Mouse (Mus musculus) forebrain, embryonic 13.5 days (tissue): Measurements from ENCODE around the gene Nhlrc1. TPM values are rescaled to one million over a fixed set of nuclear protein-coding genes. Genes with fewer than 3 reads are reported as not detected.

ENCODE experiments used
- ATAC-seq: fragments of 200-750 bp; cut with Nextera tagmentation; 2 replicates; pipeline ENCODE4 v1.8.0; 2017
- H3K27ac ChIP-seq: fragments of 300-500 bp; sonication (generic); 2 replicates; pipeline ENCODE4 v1.5.1; 2015; ENCODE audit warnings: inconsistent platforms, mild to moderate bottlenecking, moderate library complexity
- H3K27me3 ChIP-seq: fragments of 300-500 bp; sonication (generic); 2 replicates; pipeline ENCODE4 v1.6.1; 2015; ENCODE audit warnings: mild to moderate bottlenecking, inconsistent platforms
- H3K36me3 ChIP-seq: fragments of 300-500 bp; sonication (generic); 2 replicates; pipeline ENCODE4 v1.6.1; 2015; ENCODE audit warnings: mild to moderate bottlenecking, inconsistent platforms; ENCODE audit not compliant: poor library complexity, severe bottlenecking
- H3K4me1 ChIP-seq: fragments of 300-500 bp; sonication (generic); 2 replicates; pipeline ENCODE4 v1.6.1; 2015; ENCODE audit warnings: inconsistent platforms
- H3K4me2 ChIP-seq: fragments of 300-500 bp; sonication (generic); 2 replicates; pipeline ENCODE4 v1.6.1; 2015; ENCODE audit warnings: inconsistent platforms, mild to moderate bottlenecking, moderate library complexity
- H3K4me3 ChIP-seq: fragments of 300-500 bp; sonication (generic); 2 replicates; pipeline ENCODE4 v1.5.1; 2015; ENCODE audit warnings: mild to moderate bottlenecking, inconsistent platforms
- H3K9ac ChIP-seq: fragments of 300-500 bp; sonication (generic); 2 replicates; pipeline ENCODE4 v1.6.1; 2015; ENCODE audit warnings: mild to moderate bottlenecking, inconsistent platforms
- H3K9me3 ChIP-seq: fragments of 300-500 bp; sonication (generic); replicated peaks from 2 replicates; pipeline ENCODE4 v1.6.1; 2016; ENCODE audit warnings: inconsistent platforms
- WGBS: fragments of 180-500 bp; shearing (Covaris S2); methylation state at CpG from one replicate; pipeline ENCODE4 v1.1.7; 2015; 5-methylcytosine and 5-hydroxymethylcytosine counted together
- polyA plus RNA-seq: library from polyadenylated mRNA; unstranded; fragments of >200 nt; fragmentation: Nextera tagmentation; extraction: Ambion mirVana; gene quantifications from 2 replicates; pipeline ENCODE4 v1.2.1, GENCODE M21; 2015

Nhlrc1 gene
- polyA plus RNA-seq, 1 experiment from 2014 or later: 7.2 TPM

DNA sequence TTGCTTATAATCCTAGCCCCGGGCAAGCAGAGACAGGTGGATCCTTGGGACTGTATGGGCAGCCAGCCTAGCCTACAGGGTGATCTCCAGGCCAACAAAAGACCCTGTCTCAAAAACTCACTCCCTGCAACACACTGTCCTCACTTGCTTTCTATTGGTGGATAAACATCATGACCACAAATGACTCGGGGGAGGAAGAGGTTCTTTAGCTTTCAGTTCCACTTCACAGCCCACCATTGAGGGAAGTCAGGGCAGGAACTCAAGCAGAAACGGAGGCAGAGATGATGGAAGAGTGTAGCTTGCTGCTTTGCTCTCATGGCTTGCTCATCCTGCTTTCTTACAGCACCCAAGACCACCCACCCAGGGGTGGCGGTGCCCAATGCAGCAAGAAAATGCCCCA lies 17.3 kb downstream of the Nhlrc1 start:
- Histone ChIP-seq H3K4me3 (no peak overlapping the region), H3K4me1 (no peaks in the 10 kb centered on the region), H3K36me3 (no peaks in the 10 kb centered on the region), H3K27ac (no peak overlapping the region), H3K9me3 (no peaks in the 10 kb centered on the region), H3K9ac (no peak overlapping the region), H3K27me3 (no peaks in the 10 kb centered on the region), H3K4me2 (no peak overlapping the region)
- 74% methylated on average over 4 of the region's 4 CpGs for WGBS
- no peak for ATAC-seq

DNA sequence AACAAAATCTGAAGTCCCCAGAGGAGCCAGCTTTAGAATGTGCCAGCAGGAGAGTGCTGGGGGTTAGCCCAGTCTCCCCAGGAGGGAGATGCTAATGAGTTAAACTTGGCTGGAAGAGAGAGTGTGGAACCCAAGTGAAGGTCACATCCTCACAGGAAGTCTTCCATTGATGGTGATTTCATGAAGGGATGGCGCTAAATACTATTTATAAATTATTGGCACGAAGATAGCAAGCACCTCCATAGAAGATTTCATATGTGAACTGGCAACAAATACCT lies 21.4 kb downstream of the Nhlrc1 start:
- ATAC-seq: no peak
- Histone ChIP-seq H3K9ac (no peak overlapping the region), H3K27me3 (no peaks in the 10 kb centered on the region), H3K36me3 (no peaks in the 10 kb centered on the region), H3K4me1 (no peaks in the 10 kb centered on the region), H3K4me3 (no peak overlapping the region), H3K9me3 (no peaks in the 10 kb centered on the region), H3K27ac (no peak overlapping the region), H3K4me2 (no peak overlapping the region)
- 91% methylated on average over 2 of the region's 2 CpGs for WGBS

DNA sequence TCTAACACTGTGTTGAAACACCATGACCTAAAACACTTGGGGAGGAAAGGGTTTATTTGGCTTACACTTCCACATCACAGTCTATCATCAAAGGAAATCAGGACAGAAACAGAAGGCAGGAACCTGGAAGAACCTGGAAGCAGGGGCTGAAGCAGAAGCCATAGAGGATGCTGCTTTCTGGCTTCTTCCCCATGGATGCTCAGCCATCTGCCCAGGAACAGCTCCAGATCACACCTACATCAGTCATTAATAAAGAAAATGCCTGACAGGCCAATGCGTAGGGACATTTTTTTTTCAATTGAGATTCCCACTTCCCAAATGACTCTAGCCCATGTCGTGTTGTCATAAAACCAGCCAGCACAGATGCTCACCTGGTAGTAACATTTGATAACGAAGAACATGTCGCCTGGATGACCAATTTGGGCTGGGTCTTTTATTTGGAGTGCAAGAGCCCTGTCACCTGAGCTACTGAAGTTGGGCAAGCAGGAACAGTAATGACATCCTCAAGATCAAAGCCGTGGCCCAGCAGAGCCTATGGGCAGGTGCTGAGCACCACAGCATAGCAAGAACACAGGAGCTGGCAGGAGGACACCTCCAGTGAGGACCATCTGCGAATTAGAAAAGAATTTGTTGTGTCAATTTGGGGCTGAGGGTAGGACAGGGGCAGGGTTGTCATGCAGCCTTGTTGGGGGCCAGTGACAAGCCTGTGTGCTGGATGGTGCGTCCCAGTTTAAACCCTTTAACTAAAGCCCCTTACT lies 22.0 kb downstream of the Nhlrc1 start:
- 76% methylated on average over 7 of the region's 7 CpGs for WGBS

GRCm38 (mm10) chr13:46990376-46991011 lies 24.2 kb downstream of the Nhlrc1 start:
- 52% methylated on average over 4 of the region's 4 CpGs for WGBS
- no peaks in the 10 kb centered on the region for H3K4me1 ChIP-seq
- no peak overlapping the region for H3K4me2 ChIP-seq
- no peaks in the 10 kb centered on the region for H3K9me3 ChIP-seq
- H3K4me3 ChIP-seq: no peak overlapping the region
- no peak overlapping the region for H3K27ac ChIP-seq
- H3K36me3 ChIP-seq: no peaks in the 10 kb centered on the region
- H3K9ac ChIP-seq: no peak overlapping the region
- ATAC-seq: no peak
- H3K27me3 ChIP-seq: no peaks in the 10 kb centered on the region

More for the DNA sequence above, 22.0 kb downstream of the Nhlrc1 start:
- no peaks in the 10 kb centered on the region for H3K36me3 ChIP-seq
- no peak overlapping the region for H3K27ac ChIP-seq
- ATAC-seq: no peak
- H3K4me1 ChIP-seq: no peaks in the 10 kb centered on the region
- H3K4me2 ChIP-seq: no peak overlapping the region
- H3K9ac ChIP-seq: no peak overlapping the region
- H3K4me3 ChIP-seq: no peak overlapping the region
- no peaks in the 10 kb centered on the region for H3K9me3 ChIP-seq
- no peaks in the 10 kb centered on the region for H3K27me3 ChIP-seq

- no peaks in the 10 kb centered on the region for H3K27me3 ChIP-seq
- no peak overlapping the region for H3K9ac ChIP-seq
- no peaks in the 10 kb centered on the region for H3K36me3 ChIP-seq
- no peaks in the 10 kb centered on the region for H3K4me1 ChIP-seq
- no peak overlapping the region for H3K4me3 ChIP-seq
- no peak for ATAC-seq
- 82% methylated on average over 8 of the region's 8 CpGs for WGBS
- H3K27ac ChIP-seq: no peak overlapping the region
- no peaks in the 10 kb centered on the region for H3K9me3 ChIP-seq
- H3K4me2 ChIP-seq: no peak overlapping the region
Measured at GRCm38 (mm10) chr13:46987941-46988340, 26.7 kb downstream of the Nhlrc1 start.

GRCm38 (mm10) chr13:46986208-46986607 lies 28.4 kb downstream of the Nhlrc1 start:
- Histone ChIP-seq H3K9ac (no peak overlapping the region), H3K4me3 (no peak overlapping the region), H3K36me3 (no peaks in the 10 kb centered on the region), H3K4me2 (no peak overlapping the region), H3K27ac (no peak overlapping the region), H3K4me1 (no peaks in the 10 kb centered on the region), H3K9me3 (no peaks in the 10 kb centered on the region), H3K27me3 (no peaks in the 10 kb centered on the region)
- 83% methylated on average over 6 of the region's 6 CpGs for WGBS
- no peak for ATAC-seq

- Histone ChIP-seq H3K4me3 (no peak overlapping the region), H3K9me3 (no peaks in the 10 kb centered on the region), H3K36me3 (no peaks in the 10 kb centered on the region), H3K27ac (no peak overlapping the region), H3K9ac (no peak overlapping the region), H3K27me3 (no peaks in the 10 kb centered on the region), H3K4me2 (no peak overlapping the region), H3K4me1 (no peaks in the 10 kb centered on the region)
- ATAC-seq: no peak
- WGBS: 93% methylated on average over 2 of the region's 2 CpGs
Measured at GRCm38 (mm10) chr13:46983878-46984277, 30.8 kb downstream of the Nhlrc1 start.

DNA sequence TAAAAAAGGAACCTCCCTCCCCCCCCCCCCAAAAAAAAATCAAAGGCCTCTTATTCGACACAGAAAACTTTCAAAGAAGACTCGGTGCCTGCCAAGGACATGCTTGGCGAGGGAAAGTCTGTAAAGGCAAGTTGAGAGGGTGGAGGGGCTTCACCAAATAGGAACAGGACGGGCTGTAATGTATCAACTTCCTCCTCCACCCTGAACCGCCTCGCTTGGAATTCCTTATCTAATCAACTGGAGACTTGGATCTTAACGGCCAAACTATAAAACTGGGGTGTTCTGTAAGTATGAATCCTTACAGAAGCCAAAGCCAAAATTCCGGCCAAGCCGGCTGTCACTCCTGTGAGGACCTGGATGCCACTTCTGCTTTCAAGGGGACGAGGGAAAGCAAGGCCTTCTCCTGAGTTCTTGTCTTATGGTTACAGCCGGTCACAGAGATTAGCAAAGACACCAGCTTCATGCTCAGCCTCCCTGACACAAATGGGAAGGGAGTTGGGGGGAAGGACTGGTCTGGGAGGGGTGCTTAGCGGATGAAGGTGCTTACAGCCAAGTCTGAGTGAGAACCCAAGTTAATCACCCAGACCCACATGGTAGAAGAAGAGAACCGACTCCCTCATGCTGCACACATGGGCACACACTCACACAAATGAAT lies 34.7 kb downstream of the Nhlrc1 start:
- ATAC-seq: no peak
- no peak overlapping the region for H3K9ac ChIP-seq
- H3K4me2 ChIP-seq: no peak overlapping the region
- H3K4me1 ChIP-seq: peaks cover 12% of the 10 kb centered on the region
- H3K36me3 ChIP-seq: no peaks in the 10 kb centered on the region
- no peak overlapping the region for H3K4me3 ChIP-seq
- H3K9me3 ChIP-seq: no peaks in the 10 kb centered on the region
- WGBS: 73% methylated on average over 13 of the region's 13 CpGs
- no peaks in the 10 kb centered on the region for H3K27me3 ChIP-seq
- H3K27ac ChIP-seq: no peak overlapping the region

- no peak overlapping the region for H3K27ac ChIP-seq
- H3K36me3 ChIP-seq: no peaks in the 10 kb centered on the region
- H3K4me2 ChIP-seq: no peak overlapping the region
- no peak overlapping the region for H3K9ac ChIP-seq
- peaks cover 14% of the 10 kb centered on the region for H3K4me1 ChIP-seq
- H3K27me3 ChIP-seq: no peaks in the 10 kb centered on the region
- ATAC-seq: no peak
- no peak overlapping the region for H3K4me3 ChIP-seq
- H3K9me3 ChIP-seq: no peaks in the 10 kb centered on the region
- 93% methylated on average over 7 of the region's 7 CpGs for WGBS
Measured at GRCm38 (mm10) chr13:46976532-46976931, 38.1 kb downstream of the Nhlrc1 start.

DNA sequence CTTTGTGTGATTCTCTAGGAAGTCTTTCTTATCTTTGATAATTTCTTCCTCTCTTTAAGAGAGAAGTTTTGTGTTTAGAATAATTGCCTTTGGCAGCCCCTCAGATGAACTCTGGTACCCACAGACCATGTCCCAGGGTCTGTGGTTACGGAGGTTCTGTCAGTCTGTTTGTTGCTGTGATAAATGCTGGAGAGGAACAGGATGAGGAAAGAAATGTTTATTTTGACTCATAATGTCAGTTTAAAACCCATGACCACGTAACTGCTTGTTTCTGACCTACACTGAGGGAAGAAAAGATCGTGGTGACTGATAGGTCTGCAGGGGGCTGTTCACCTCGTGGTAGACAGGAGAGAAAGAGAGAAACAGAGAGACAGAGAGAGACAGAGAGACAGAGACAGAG lies 38.7 kb downstream of the Nhlrc1 start:
- H3K4me1 ChIP-seq: peaks cover 14% of the 10 kb centered on the region
- H3K27ac ChIP-seq: no peak overlapping the region
- WGBS: 39% methylated on average over 4 of the region's 4 CpGs
- H3K9me3 ChIP-seq: no peaks in the 10 kb centered on the region
- H3K4me2 ChIP-seq: peak overlapping the region; percentile 59; the same call in 1 of the 2 replicates
- H3K27me3 ChIP-seq: no peaks in the 10 kb centered on the region
- H3K9ac ChIP-seq: no peak overlapping the region
- no peak for ATAC-seq
- H3K4me3 ChIP-seq: no peak overlapping the region
- H3K36me3 ChIP-seq: no peaks in the 10 kb centered on the region

DNA sequence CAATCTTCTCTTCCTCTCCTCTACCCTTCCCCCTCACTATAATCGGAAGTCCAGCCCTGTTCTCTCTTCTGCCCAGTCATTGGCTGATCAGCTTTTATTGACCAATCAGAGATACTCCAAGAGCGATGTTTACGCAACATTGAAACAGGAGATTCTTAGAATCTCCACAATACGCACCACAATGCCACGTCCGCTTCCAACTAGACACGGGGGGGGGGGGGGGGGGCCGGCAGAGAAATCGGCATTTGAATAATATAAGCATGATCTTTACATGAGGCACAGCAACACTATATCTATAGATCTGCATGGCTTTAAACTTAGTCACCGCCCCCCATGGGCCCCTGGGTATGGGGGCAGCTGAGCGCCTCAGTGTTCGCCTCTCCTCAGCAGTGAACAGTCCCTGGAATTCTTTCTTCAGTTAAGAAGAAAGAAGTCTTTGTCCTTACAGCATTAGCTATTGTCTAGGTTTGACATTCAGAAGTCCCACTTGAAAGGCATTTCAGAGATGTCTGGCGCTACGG lies 39.6 kb downstream of the Nhlrc1 start:
- H3K4me2 ChIP-seq: peak overlapping the region; percentile 59
- H3K9me3 ChIP-seq: no peaks in the 10 kb centered on the region
- WGBS: 8% methylated on average over 14 of the region's 14 CpGs
- H3K4me1 ChIP-seq: peaks cover 14% of the 10 kb centered on the region
- peak; percentile 94 for ATAC-seq
- H3K36me3 ChIP-seq: no peaks in the 10 kb centered on the region
- H3K9ac ChIP-seq: 0 out of 2 replicates have a peak overlapping the region, but pooled peaks have one; percentile 28
- H3K4me3 ChIP-seq: peak overlapping the region; percentile 33
- H3K27ac ChIP-seq: peak overlapping the region; percentile 59; the same call in 1 of the 2 replicates
- H3K27me3 ChIP-seq: no peaks in the 10 kb centered on the region

GRCm38 (mm10) chr13:46970286-46970945 lies 44.2 kb downstream of the Nhlrc1 start:
- Histone ChIP-seq H3K4me3 (no peak overlapping the region), H3K4me2 (no peak overlapping the region), H3K27ac (no peak overlapping the region), H3K36me3 (no peaks in the 10 kb centered on the region), H3K27me3 (no peaks in the 10 kb centered on the region), H3K4me1 (peaks cover 7% of the 10 kb centered on the region), H3K9ac (no peak overlapping the region), H3K9me3 (no peaks in the 10 kb centered on the region)
- no peak for ATAC-seq
- WGBS: 85% methylated on average over 10 of the region's 10 CpGs
